Mouse (Mus musculus) kidney, postnatal 4 days (tissue): ENCODE data around the gene Rpf2.

Source experiments
- DNase-seq, 2 experiments: peaks; one replicate each; pipeline ENCODE4 v3.0.0; 2021; ENCODE audit warnings: mixed read lengths in 2 of 2

Rpf2 gene

GRCm38 (mm10) chr10:40247166-40247716 is 405 bp upstream of the Rpf2 start:
- DNase-seq, result no peak

- no peak for DNase-seq
Measured at GRCm38 (mm10) chr10:40237826-40238225, 9.0 kb downstream of the Rpf2 start.

DNA sequence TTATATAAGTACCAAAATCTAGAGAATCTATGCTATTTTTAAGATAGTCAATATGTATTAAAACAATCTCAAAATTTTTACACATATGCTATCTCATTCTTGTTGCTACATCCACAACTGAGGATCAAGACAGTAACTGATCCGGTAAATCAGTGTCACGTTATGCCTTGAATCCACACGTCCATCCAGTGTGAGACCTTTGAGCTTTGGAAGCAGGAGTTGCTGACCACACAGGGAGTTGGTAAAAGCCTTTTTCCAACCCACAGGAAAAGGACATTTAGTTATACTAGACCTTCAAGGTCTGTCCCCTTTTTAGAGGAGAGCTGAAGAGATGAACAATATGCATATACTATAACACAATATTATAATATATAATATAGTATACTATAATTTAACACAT is 13.6 kb downstream of the Rpf2 start:
- DNase-seq, result no peak

DNA sequence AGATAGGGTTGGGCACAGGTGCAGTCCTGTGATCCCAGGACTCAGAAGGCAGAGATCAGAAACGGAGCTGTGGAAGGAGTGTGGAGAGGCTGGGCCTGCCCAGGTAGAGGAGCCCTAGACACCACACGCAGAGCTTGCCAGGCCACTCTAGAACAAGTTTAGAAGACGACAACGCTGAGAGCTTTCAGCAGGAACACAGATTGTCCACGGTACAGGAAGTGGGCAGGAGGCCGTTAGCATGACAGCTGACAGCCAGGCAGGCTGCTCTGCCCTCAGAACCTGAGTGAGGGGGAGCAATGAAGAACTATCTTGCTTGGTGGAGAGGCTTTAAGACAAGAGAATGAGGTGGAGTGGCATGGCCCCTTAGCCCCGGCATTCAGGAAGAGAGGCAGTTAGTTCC is 14.4 kb downstream of the Rpf2 start:
- DNase-seq, result no peak

- DNase-seq, result no peak
Measured at GRCm38 (mm10) chr10:40229725-40230124, 17.1 kb downstream of the Rpf2 start.

GRCm38 (mm10) chr10:40227660-40228303 is 19.1 kb downstream of the Rpf2 start:
- DNase-seq, result peak; percentile 51 to 53

DNA sequence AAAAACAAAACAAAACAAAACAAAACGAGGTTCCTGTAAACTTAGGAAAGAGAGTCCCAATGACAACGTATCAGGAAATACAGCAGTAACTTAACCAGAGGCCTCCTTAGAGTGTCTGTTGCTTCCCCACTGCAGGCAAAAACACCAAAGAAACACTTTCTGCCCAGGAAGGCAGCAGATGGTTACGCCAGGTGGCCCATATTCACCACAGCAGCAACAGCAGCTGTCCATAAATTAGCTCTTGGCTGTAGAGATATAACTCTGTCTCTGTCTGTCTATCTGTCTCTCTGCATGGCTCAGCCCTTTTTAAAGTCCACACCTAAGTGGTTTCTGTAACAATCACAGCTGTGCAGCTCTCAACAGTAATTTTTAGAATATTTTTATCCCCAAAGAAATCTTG is 28.0 kb downstream of the Rpf2 start:
- DNase-seq, result no peak

DNA sequence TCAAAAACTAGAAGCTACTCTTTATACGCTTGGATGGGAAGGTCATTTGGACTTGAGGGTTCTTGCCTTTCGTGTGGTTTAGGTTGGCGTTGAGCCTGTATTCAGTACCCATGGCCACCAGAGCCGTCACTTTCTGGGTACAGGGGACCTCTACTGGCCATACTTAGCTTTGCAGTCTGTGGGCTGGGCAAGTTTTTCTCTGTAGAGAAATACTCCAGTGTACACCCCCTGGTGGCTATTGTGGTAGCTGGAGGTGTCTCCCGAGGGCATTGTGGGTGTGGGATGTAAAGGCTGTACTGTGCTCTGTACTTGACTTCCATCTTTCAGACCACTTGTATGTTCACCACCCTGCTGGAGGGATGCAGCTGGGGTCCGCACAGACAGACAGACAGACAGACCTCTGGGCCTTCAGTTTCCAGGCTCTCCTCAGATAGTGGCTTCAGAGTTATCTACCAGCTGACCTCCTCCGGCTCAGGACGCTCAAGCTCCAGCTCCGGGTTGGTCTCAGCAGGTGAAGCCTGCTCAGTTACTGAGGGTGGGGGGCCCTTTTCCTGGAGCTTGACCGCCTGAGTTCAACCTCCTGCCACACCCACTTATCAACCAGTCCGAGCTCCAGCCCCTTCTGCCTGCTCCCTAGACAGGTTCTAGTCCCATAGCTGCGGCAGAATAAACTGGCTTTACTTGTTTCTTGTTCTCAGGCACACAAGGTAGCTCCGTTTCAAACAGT is 34.2 kb downstream of the Rpf2 start:
- DNase-seq, result peak; percentile 92 to 94

GRCm38 (mm10) chr10:40195001-40195400 is 51.8 kb downstream of the Rpf2 start:
- no peak for DNase-seq

DNA sequence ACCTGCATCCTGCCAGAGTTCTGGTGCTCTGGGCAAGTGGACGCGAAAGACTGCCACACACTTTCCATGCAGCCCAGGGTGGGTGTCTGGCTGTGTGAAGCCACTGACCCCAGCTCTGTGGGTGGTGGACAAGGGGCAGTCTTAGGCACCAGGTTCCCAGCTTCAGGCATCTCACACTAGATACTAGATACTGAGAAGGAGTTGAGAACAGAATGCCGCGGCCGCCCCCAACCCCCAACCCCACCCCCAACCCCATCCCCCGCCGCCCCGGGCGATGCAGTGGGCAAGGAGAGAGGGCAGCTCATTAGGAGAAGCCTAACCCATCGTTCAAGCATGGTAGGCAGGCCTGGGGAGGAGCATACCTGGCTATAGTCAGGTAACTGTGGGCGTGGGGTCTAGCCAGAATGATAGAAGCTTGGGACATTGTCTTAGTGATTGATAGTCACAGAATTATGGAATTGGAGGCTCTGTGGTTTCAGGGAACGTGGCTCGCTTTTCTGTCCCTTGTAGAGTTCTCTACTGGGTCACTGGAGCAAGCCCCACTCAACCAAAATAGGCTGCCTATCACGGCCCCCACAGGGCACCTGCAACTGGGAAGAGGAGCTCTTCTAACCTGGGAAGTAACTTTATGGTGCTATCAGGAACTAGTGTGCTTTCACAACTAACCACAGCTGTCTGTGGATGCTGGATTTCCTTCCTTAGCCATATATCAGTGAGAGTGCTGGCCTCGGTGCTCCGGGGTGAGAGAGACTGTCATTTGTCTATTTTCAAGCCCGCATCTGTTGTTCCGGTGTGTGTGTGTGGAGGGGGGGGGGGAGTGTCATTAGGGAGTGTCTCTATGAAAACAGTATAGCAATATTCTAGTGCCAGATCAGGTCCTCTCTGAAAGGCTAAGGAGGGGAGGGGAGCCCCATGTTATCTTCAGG is 54.6 kb downstream of the Rpf2 start:
- peak in 1 of 2 experiments; percentile 11 for DNase-seq

DNA sequence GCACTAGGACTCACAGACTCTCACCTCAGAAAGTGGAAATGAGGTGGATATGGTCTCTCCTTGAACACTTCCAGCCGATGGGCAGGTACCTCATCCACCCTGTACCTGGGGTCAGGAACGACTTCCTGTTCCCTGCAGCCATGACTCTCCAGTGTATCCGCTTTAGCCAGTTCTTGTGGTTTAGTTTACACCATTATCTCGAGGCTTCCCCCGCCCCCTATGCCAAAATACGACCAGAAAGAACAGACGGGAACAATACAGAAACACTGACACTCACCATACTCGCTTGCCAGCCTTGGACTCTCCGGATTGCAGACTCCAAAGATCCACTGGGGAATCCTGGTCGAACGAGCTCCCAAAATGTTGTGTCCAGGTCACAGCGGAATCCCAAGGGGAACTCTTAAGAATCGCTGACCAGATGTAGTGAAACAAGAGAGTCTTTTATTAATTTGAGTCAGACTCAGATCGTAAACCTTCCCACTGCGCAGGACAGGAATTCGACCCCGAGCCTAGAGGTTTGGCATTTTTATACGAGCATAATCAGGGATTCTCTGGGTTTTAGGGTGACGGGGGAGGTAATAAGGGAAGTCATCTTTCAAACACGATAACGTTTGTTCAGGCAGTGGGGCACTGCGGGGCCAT is 55.4 kb downstream of the Rpf2 start:
- DNase-seq, result peak; percentile 10 to 20

- DNase-seq, result no peak
Measured at GRCm38 (mm10) chr10:40190871-40191270, 56.0 kb downstream of the Rpf2 start.

GRCm38 (mm10) chr10:40189689-40190088 is 57.1 kb downstream of the Rpf2 start:
- no peak for DNase-seq

GRCm38 (mm10) chr10:40188831-40189230 is 58.0 kb downstream of the Rpf2 start:
- DNase-seq, result no peak

DNA sequence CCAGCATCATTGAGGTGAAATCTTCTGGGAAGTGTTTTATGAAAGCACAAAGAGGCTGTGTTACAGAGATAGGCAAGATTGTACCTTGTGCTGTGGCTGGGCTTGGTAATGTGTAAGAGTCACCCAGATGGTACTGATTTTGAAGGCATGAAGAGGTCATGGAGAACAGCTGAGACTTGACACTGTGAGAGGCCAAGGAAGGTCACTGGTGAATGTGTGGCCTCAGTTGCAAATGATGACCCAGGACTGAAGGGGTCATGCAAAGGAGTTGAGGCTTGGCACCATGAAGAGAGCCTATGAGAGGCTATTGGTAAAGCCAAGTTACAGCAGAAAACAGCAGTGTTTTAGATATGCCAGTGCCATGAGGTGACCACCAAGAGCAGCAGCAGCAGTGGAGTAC is 60.9 kb downstream of the Rpf2 start:
- DNase-seq, result no peak

DNA sequence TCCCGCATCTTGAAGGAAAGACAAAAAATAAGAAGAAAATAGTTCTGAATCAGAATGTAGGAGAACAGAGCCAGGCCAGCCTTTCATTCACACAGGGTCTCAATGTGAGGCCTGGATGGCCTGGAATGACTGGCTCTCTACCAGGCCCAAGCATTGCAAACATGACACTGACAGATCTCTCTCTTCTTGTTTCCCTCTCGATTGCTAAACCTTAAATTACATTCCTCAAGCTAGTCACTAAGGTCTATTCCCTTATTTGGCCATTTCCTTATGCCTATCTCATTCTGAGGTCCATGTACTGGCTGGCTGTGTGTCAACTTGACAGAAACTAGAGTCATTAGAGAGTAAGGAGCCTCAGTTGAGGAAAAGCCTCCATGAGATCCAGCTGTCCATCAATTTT is 66.8 kb downstream of the Rpf2 start:
- DNase-seq, result no peak

DNA sequence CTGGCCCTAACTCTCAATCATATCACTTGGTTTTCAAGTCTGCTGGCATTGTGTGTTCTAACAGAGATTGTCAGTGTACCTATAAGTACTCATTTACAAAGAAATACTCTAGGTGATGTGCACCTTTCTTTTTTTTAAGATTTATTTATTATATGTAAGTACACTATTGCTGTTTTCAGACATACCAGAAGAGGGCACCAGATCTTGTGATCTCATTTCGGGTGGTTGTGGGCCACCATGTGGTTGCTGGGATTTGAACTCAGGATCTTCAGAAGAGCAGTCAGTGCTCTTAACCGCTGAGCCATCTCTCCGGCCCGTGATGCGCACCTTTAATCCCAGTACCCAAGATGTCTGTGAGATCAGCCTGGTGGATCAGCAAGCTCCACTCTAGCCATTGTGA is 67.7 kb downstream of the Rpf2 start:
- no peak for DNase-seq

DNA sequence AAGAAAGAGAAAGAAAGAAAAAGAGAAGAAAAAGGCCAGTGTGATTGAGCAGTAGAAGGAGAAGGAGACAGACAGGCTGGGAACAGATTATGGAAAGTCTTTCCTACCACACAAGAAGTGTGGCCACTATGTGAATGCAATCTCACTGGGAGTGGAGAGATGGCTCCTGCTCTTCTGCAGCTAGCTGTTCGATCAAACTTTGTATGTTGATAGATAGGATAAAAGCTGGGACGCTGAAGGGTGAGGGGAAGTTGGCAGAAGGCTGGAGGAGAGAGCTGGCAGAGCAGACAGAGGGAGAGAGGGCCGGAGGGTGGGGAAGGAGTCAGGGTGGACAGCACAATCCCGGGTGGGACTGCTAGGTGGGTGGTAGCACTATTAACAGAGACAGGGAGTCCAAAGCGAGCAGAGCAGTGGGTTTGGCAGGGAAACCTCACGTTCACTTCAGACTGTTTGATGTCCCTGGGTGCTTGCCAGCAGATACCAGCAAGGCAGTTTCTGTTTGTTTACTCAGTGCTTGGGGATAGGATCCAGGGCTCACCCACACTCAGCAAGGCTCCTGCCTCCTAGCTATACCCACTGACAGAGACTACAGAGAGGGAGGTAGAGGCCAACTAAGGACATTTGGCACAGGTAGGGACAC is 69.4 kb downstream of the Rpf2 start:
- no peak for DNase-seq
